Mouse (Mus musculus) R1 (cell line): Measurements from ENCODE around the gene Tnk1.

ENCODE experiments used
- DNase-seq: peaks from one replicate; pipeline ENCODE4 v3.0.0-alpha.2; 2018; ENCODE audit warnings: low read depth, low spot score

Gene Tnk1

DNA sequence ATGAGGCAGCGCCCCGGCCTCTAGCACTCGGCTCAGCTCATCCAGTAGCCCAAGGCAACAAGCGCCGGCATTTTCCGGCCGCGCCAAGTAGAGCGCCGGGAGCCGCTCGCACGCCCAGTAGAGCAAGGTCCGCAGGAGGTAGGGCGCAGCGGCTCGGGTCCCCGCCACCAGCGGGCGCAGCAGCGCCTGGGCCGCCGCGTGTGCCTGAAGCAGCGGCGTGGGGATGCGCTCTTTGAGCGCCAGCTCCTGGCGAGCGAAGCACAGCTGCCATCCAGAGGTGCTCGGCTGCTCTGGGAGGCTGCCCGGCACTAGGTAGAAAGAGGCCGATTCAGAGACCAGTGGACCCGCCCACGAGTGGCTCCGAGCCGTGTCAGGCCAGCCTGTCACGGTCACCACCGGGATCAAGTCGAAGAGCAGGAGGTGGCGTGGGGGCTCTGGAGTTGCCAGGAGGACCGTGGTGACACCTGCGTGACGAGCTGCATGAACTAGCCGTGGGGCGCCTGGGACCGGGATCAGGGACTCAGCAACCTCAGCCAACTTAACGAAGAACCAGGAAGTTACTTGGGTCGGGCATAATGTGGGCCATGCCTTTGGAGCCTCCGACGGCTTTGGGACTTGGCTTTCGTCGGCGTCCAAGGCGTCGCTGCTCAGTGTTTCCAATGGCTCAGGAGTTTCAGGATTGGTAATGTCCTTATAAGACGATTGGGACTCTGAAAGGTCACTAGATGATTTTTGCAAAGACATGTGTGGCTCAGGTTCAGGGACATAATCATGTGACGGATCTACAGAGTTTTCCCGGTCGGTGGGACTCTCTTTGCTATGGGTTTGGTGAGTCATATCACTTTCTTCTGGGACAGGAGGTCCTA lies 54.5 kb downstream of the Tnk1 start:
- DNase-seq, result peak; percentile 63

DNA sequence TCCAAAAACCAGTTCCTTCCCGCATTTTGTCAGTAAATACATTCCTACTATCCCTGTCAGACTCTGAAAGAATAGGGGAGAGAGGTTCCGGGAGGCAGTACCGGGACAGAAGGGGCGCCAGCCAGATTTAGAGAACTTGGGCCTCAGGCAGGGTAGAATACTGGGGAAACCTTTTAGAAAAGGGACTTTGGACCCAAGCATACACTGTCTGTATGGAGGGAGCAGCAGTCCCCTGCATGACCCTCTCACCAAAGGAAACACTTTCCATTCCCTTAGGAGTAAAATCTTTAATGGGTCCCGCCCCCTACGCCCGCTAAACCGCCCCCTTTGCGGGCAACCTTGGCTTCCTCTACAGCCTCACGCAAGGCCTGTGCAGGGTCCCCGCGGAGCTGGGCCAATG lies 55.2 kb downstream of the Tnk1 start:
- DNase-seq, result no peak

DNA sequence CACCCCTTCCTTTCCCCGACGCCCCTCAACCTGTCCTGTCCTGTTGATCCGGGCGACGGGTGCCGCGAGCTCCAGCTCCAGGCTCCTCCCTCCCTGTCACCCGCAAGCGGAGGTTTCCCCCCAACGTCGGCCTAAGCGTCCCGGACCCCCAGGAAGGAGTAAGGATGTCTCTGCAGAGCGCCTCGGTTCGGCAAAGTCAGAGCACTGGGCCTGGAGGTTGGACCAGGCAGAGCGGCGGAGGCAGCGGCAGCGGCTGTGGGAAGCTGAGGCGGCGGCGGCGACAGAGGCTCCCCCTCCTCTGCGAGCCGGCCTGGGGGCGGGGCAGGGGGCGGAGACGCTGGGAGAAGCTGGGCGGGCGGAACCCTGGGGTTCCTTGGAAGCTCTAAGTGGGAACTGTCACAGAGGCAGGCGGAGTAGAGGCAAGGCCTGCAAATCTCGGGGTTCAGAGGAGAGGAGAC lies 55.9 kb downstream of the Tnk1 start:
- peak; percentile 87 for DNase-seq

DNA sequence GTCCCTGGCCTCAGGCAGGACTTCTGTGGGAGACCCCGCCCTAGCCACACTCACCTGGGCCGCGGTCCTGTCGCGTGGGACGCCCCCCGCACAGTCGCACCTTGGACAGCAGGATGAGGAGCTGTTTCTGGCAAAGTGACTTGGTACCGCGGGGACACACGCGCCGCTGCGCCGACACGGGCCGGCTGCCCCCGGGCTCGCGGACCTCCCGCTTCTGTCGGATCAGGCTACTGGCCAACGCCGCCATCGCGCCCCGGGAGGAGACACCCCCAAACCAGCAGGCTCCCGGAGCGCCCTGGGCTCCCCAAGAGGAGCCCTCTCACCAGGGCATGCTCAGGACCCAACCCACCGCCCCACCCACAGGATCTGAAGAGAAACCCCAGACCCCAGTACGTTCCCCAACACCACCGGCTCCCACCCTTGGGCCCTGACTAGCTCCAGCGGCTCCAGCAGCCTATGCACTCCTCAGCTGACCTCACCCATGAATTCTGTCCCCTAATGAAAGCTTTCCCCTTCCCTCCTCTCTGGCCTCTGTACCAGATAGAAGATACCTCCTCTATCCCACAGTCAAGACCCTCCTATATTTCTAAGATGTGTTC lies 57.1 kb downstream of the Tnk1 start, which contains the start of gene Fgf11:
Fgf11 (minus strand) TSS at position 479 of the 599 bp plus-strand sequence.
- no peak for DNase-seq
